Mouse (Mus musculus) limb, embryonic 10.5 days (tissue): ENCODE measurements around the gene Rnf144b. TPM values are rescaled to one million over a fixed set of nuclear protein-coding genes. Genes with fewer than 3 reads are reported as not detected.

ENCODE experiments used
- DNase-seq: peaks from one replicate; pipeline ENCODE4 v3.0.0-alpha.2; 2017; ENCODE audit warnings: low spot score
- H3K27ac ChIP-seq: fragments of 300-500 bp; sonication (generic); 2 replicates; pipeline ENCODE4 v1.5.1; 2016; ENCODE audit warnings: mild to moderate bottlenecking
- H3K27me3 ChIP-seq: fragments of 300-500 bp; sonication (generic); 2 replicates; pipeline ENCODE4 v1.6.1; 2016; ENCODE audit warnings: low read depth, mild to moderate bottlenecking; ENCODE audit not compliant: poor library complexity, severe bottlenecking
- H3K36me3 ChIP-seq: fragments of 300-500 bp; sonication (generic); 2 replicates; pipeline ENCODE4 v1.6.1; 2016; ENCODE audit warnings: mild to moderate bottlenecking, moderate library complexity
- H3K4me1 ChIP-seq: fragments of 300-500 bp; sonication (generic); 2 replicates; pipeline ENCODE4 v1.6.1; 2016
- H3K4me3 ChIP-seq: fragments of 300-500 bp; sonication (generic); 2 replicates; pipeline ENCODE4 v1.5.1; 2016; ENCODE audit warnings: mild to moderate bottlenecking, moderate library complexity
- H3K9me3 ChIP-seq: fragments of 300-500 bp; sonication (generic); replicated peaks from 2 replicates; pipeline ENCODE4 v1.6.1; 2016; ENCODE audit warnings: mild to moderate bottlenecking
- WGBS: fragments of 180-500 bp; shearing (Covaris S2); methylation state at CpG from one replicate; pipeline ENCODE4 v1.1.7; 2016; 5-methylcytosine and 5-hydroxymethylcytosine counted together
- polyA plus RNA-seq: library from polyadenylated mRNA; unstranded; fragments of >200 nt; fragmentation: Nextera tagmentation; extraction: Ambion mirVana; gene quantifications from 2 replicates; pipeline ENCODE4 v1.2.1, GENCODE M21; 2016

Rnf144b gene
- polyA plus RNA-seq, 1 experiment from 2014 or later = 0.61 TPM

- Histone ChIP-seq H3K27ac (no peak overlapping the region), H3K27me3 (peaks cover 40% of the 10 kb centered on the region), H3K9me3 (no peaks in the 10 kb centered on the region), H3K36me3 (no peaks in the 10 kb centered on the region), H3K4me1 (peaks cover 16% of the 10 kb centered on the region), H3K4me3 (no peak overlapping the region)
- DNase-seq = no peak
- WGBS = 67% methylated on average over 5 of the region's 5 CpGs
Measured at GRCm38 (mm10) chr13:47192771-47193170, 70.3 kb downstream of the Rnf144b start.

DNA sequence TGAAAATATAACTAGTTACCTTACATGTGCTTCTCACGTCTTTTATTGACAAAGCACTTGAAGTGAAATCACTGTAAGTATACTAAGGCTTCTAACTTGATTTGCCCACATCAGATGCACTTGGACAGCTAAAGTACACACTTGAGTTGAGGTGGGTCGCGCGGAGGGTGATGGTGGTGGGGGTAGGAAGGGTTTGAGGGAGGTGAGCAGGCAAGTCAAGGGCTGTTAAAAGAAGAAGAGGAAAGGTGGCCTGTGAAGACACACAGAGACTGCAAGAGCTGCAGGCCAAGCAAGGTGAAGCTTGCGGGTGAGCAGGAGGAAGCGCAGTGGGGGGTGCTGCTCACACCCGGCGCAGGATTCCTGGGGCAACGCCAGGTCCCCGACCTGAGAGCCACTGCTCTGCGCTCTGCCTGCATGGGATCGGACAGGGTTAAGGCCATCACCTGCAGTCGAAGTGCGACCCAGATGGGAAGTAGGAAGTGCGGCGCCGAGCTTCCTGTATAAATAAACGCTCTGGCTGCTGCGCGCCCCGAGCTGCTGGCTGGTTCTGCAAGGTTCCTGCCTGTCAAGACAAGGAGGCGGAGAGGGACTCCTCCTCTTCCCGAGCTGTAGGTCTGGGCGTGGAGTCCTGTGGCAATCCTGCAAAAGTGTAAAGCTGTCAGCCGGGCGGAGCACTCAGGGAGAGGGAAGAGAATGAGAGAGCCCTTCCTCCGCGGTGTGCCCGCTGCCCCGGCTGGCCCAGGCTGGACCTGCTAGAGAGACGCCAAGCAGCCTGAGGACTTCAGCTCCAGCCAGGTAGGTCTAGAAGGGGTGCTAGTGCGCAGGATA is 71.1 kb downstream of the Rnf144b start:
- Histone ChIP-seq H3K4me3 (peak overlapping the region; percentile 58), H3K27ac (peak overlapping the region; percentile 54; the same call in 1 of the 2 replicates), H3K27me3 (peaks cover 40% of the 10 kb centered on the region), H3K36me3 (no peaks in the 10 kb centered on the region), H3K4me1 (peaks cover 16% of the 10 kb centered on the region), H3K9me3 (no peaks in the 10 kb centered on the region)
- peak; percentile 71 for DNase-seq
- WGBS = 6% methylated on average over 32 of the region's 32 CpGs

DNA sequence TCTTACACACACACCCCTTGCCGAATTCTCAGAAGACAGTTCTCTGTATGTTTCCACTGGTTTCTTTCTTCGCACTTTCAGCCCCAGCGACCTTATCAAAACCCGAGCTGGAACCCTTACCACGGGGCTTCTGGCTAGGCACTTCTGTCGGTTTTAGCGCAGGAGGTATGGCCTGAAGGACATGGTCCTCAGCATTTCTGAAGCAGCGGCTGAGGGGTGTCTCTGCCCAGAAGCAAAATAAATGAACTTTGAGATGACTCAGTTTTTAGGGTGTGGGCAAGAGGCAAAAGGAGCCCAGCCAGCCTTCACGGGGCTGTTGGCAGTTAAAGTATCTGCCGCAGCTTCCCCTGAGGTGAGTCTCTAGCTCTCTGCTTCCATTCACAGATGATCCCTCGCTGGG is 72.2 kb downstream of the Rnf144b start:
- WGBS = 23% methylated on average over 11 of the region's 11 CpGs
- peaks cover 40% of the 10 kb centered on the region for H3K27me3 ChIP-seq
- DNase-seq = no peak
- H3K36me3 ChIP-seq = no peaks in the 10 kb centered on the region
- no peaks in the 10 kb centered on the region for H3K9me3 ChIP-seq
- H3K27ac ChIP-seq = no peak overlapping the region
- H3K4me3 ChIP-seq = peak overlapping the region; percentile 58
- H3K4me1 ChIP-seq = peaks cover 16% of the 10 kb centered on the region

GRCm38 (mm10) chr13:47195491-47195890 is 73.0 kb downstream of the Rnf144b start:
- no peak for DNase-seq
- WGBS = 82% methylated on average over 4 of the region's 4 CpGs
- Histone ChIP-seq H3K36me3 (no peaks in the 10 kb centered on the region), H3K4me1 (peaks cover 16% of the 10 kb centered on the region), H3K9me3 (no peaks in the 10 kb centered on the region), H3K27ac (no peak overlapping the region), H3K4me3 (no peak overlapping the region), H3K27me3 (peaks cover 40% of the 10 kb centered on the region)

DNA sequence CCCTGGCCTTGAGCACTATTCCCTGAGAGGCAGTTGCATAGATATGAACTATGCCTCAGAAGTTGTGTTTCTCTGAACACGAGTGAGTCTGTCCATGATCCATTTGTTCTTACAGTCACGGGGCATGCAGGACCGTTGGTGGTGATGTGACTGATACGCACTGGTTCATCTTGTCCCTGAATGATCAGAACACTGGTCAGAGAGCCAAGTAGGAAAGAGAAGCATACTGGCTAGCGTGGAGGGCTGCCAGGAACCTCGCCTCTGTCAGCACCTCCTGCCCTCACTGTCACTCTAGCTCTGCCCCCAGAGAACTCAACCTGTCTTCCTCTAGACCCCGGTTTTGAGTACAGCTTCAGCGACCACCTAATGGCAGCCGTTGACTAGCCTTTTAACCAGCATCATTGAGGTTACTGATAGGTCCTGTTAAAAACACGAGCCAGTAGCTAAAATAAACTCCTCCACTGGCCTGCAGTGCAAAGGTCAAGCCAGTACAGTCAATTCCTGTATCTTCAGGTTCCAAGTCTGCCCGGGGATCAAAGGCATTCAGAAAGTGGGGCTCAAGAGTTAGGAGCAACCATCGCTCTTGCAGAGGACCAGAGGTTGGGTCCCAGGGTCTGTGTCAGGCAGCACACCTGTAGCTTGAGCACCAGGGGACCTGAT is 77.7 kb downstream of the Rnf144b start:
- Histone ChIP-seq H3K4me1 (no peaks in the 10 kb centered on the region), H3K27me3 (peaks cover 9% of the 10 kb centered on the region)
- WGBS = 77% methylated on average over 12 of the region's 12 CpGs

GRCm38 (mm10) chr13:47201962-47202624 is 79.6 kb downstream of the Rnf144b start:
- Histone ChIP-seq H3K27ac (no peak overlapping the region), H3K36me3 (no peaks in the 10 kb centered on the region), H3K4me1 (no peaks in the 10 kb centered on the region), H3K9me3 (no peaks in the 10 kb centered on the region; the same call in 1 of the 2 replicates), H3K27me3 (no peaks in the 10 kb centered on the region), H3K4me3 (no peak overlapping the region)
- WGBS = 68% methylated on average over 13 of the region's 13 CpGs
- no peak for DNase-seq

More for the DNA sequence above, 77.7 kb downstream of the Rnf144b start:
- no peaks in the 10 kb centered on the region for H3K9me3 ChIP-seq
- H3K27ac ChIP-seq = no peak overlapping the region
- no peaks in the 10 kb centered on the region for H3K36me3 ChIP-seq
- DNase-seq = no peak
- H3K4me3 ChIP-seq = no peak overlapping the region

GRCm38 (mm10) chr13:47210496-47210895 is 88.0 kb downstream of the Rnf144b start:
- no peak overlapping the region for H3K27ac ChIP-seq
- H3K4me3 ChIP-seq = no peak overlapping the region
- no peak for DNase-seq
- no peaks in the 10 kb centered on the region for H3K36me3 ChIP-seq
- WGBS = 80% methylated on average over 4 of the region's 4 CpGs
- 0 out of 2 replicates have a peak, but pooled peaks cover 2% of the 10 kb centered on the region for H3K4me1 ChIP-seq
- H3K9me3 ChIP-seq = no peaks in the 10 kb centered on the region; the same call in 1 of the 2 replicates
- no peaks in the 10 kb centered on the region for H3K27me3 ChIP-seq

- H3K9me3 ChIP-seq = no peaks in the 10 kb centered on the region; the same call in 1 of the 2 replicates
- WGBS = 81% methylated on average over 6 of the region's 6 CpGs
- no peak overlapping the region for H3K4me3 ChIP-seq
- no peaks in the 10 kb centered on the region for H3K27me3 ChIP-seq
- H3K4me1 ChIP-seq = 0 out of 2 replicates have a peak, but pooled peaks cover 2% of the 10 kb centered on the region
- H3K27ac ChIP-seq = no peak overlapping the region
- no peak for DNase-seq
- H3K36me3 ChIP-seq = no peaks in the 10 kb centered on the region
Measured at GRCm38 (mm10) chr13:47210992-47211391, 88.5 kb downstream of the Rnf144b start.

GRCm38 (mm10) chr13:47211581-47211980 is 89.1 kb downstream of the Rnf144b start:
- 82% methylated on average over 7 of the region's 7 CpGs for WGBS
- no peak overlapping the region for H3K27ac ChIP-seq
- no peak for DNase-seq

GRCm38 (mm10) chr13:47213817-47214216 is 91.4 kb downstream of the Rnf144b start:
- Histone ChIP-seq H3K36me3 (no peaks in the 10 kb centered on the region), H3K4me3 (no peak overlapping the region), H3K27ac (no peak overlapping the region), H3K9me3 (no peaks in the 10 kb centered on the region), H3K4me1 (0 out of 2 replicates have a peak, but pooled peaks cover 2% of the 10 kb centered on the region), H3K27me3 (no peaks in the 10 kb centered on the region)
- WGBS = 96% methylated on average over 10 of the region's 10 CpGs
- no peak for DNase-seq

More at GRCm38 (mm10) chr13:47211581-47211980, 89.1 kb downstream of the Rnf144b start:
- Histone ChIP-seq H3K9me3 (no peaks in the 10 kb centered on the region; the same call in 1 of the 2 replicates), H3K27me3 (no peaks in the 10 kb centered on the region), H3K4me3 (no peak overlapping the region), H3K4me1 (0 out of 2 replicates have a peak, but pooled peaks cover 2% of the 10 kb centered on the region), H3K36me3 (no peaks in the 10 kb centered on the region)

DNA sequence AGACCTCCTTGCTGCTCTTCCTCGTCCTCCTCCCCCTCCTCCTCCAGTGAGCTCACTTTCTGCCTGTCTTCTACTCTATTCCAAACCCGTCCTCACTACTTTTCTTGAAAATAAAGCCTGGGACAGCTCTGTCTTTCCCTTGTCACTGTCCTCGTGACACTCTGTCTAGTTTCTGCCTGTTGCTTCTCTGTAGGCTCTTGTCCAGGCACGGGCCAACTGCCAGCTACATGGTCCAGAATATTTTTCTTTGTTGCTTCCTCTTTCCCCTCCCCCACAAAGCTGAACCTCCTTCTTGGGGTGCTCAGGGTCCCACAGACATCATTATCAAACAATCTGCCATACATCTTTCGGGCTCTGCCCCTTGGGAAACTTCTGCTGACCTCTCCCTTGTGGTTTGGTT is 92.4 kb downstream of the Rnf144b start:
- no peak overlapping the region for H3K27ac ChIP-seq
- no peaks in the 10 kb centered on the region for H3K27me3 ChIP-seq
- 0 out of 2 replicates have a peak, but pooled peaks cover 2% of the 10 kb centered on the region for H3K4me1 ChIP-seq
- H3K9me3 ChIP-seq = no peaks in the 10 kb centered on the region
- H3K4me3 ChIP-seq = no peak overlapping the region
- DNase-seq = no peak
- no peaks in the 10 kb centered on the region for H3K36me3 ChIP-seq
- WGBS = 80% methylated on average over 5 of the region's 5 CpGs

- no peaks in the 10 kb centered on the region for H3K36me3 ChIP-seq
- 86% methylated on average over 20 of the region's 20 CpGs for WGBS
- H3K4me3 ChIP-seq = no peak overlapping the region
- H3K27ac ChIP-seq = no peak overlapping the region
- no peak for DNase-seq
- H3K9me3 ChIP-seq = no peaks in the 10 kb centered on the region
- H3K27me3 ChIP-seq = no peaks in the 10 kb centered on the region
- H3K4me1 ChIP-seq = 0 out of 2 replicates have a peak, but pooled peaks cover 2% of the 10 kb centered on the region
Measured at GRCm38 (mm10) chr13:47215815-47216585, 93.5 kb downstream of the Rnf144b start.
